Mouse (Mus musculus) lung, postnatal 0 days (tissue): ENCODE data around the gene Foxp3.

Source experiments
- CTCF ChIP-seq: IDR thresholded peaks from 2 replicates; pipeline ENCODE4 v1.5.1; 2016; ENCODE audit warnings: antibody characterized with exemption, mild to moderate bottlenecking
- EP300 ChIP-seq: IDR thresholded peaks from 2 replicates; pipeline ENCODE4 v1.6.1; 2016; ENCODE audit warnings: antibody characterized with exemption, mild to moderate bottlenecking, control low read depth

GRCm38 (mm10) chrX:7632560-7632959 lies 59.1 kb downstream of the Foxp3 start:
- no peak for TF ChIP-seq CTCF
- TF ChIP-seq EP300: no peak
